Mouse (Mus musculus): ENCODE results near the gene Olfr589. TPM values are rescaled to one million over a fixed set of nuclear protein-coding genes. Genes with fewer than 3 reads are reported as not detected.
"Not testable (repeated sequence)": the region's sequence is repeated elsewhere in the genome, so short reads cannot be mapped to it uniquely, and the experiment has no call there.

Olfr589 gene
- polyA plus RNA-seq (2015; fragmentation: Nextera tagmentation; extraction: Ambion mirVana), result not detected in 2 replicates

GRCm38 (mm10) chr7:103156256-103156655, at the start of gene Olfr589:
Gene Olfr589, minus strand, starts transcription at chr7:103156356.
- Histone ChIP-seq H3K27me3 (ENCODE audit: insufficient read depth, low read length) (no peaks in the 10 kb centered on the region), H3K4me2 (ENCODE audit: low read length) (no peak within 1 kb of the TSS), H3K9ac (ENCODE audit: low read depth, low read length) (no peak within 1 kb of the TSS), H3K27ac (no peak within 1 kb of the TSS), H3K9me3 (replicated peaks; ENCODE audit: low read length) (no peaks in the 10 kb centered on the region), H3K4me3 (replicated peaks; ENCODE audit: low read depth, low read length) (no peak within 1 kb of the TSS), H3K36me3 (ENCODE audit: insufficient read depth, low read length) (no peaks in the 10 kb centered on the region), H3K4me1 (replicated peaks; ENCODE audit: insufficient read depth, low read length) (no peaks in the 10 kb centered on the region)
- DNase-seq (ENCODE audit: low spot score) (no peak), ATAC-seq (replicated peaks; ENCODE audit: low FRiP score, low read depth) (no peak)
- WGBS, result 60% methylated on average over 2 of the region's 2 CpGs
- TF ChIP-seq CTCF (IDR thresholded peaks at IDR 0.05; ENCODE audit: low read depth), result no peak

DNA sequence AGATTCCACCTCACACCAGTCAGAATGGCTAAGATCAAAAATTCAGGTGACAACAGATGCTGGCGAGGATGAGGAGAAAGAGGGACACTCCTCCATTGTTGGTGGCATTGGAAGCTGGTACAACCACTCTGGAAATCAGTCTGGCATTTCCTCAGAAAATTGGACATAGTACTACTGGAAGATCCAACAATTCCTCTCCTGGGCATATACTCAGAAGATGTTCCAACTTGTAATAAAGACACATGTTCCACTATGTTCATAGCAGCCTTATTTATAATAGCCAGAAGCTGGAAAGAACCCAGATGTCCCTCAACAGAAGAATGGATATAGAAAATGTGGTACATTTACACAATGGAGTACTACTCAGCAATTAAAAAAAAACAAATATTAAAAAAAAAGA, 28.3 kb upstream of the Olfr589 start, which contains the start of gene Olfr592:
Gene Olfr592, plus strand, starts transcription at position 301 of the 400 bp plus-strand sequence.
- H3K36me3 ChIP-seq (ENCODE audit: insufficient read depth, low read length); DNase-seq (ENCODE audit: low spot score); H3K9me3 ChIP-seq (replicated peaks; ENCODE audit: low read length); H3K27ac ChIP-seq; H3K9ac ChIP-seq (ENCODE audit: low read depth, low read length); H3K4me2 ChIP-seq (ENCODE audit: low read length); ATAC-seq (replicated peaks; ENCODE audit: low FRiP score, low read depth); H3K4me3 ChIP-seq (replicated peaks; ENCODE audit: low read depth, low read length); H3K4me1 ChIP-seq (replicated peaks; ENCODE audit: insufficient read depth, low read length); H3K27me3 ChIP-seq (ENCODE audit: insufficient read depth, low read length): not testable (repeated sequence)
- 76% methylated on average over 1 of the region's 1 CpGs for WGBS

GRCm38 (mm10) chr7:103178240-103178639, 22.1 kb upstream of the Olfr589 start, which contains the start of gene Olfr591:
Gene Olfr591, minus strand, starts transcription at chr7:103178340.
- no peak within 1 kb of the TSS for H3K9ac ChIP-seq (ENCODE audit: low read depth, low read length)
- no peak within 1 kb of the TSS for H3K27ac ChIP-seq
- no peak for ATAC-seq (replicated peaks; ENCODE audit: low FRiP score, low read depth)
- 85% methylated on average over 1 of the region's 1 CpGs for WGBS
- no peaks in the 10 kb centered on the region for H3K4me1 ChIP-seq (replicated peaks; ENCODE audit: insufficient read depth, low read length)
- DNase-seq (ENCODE audit: low spot score), result no peak
- TF ChIP-seq CTCF (IDR thresholded peaks at IDR 0.05; ENCODE audit: low read depth), result no peak
- no peak within 1 kb of the TSS for H3K4me3 ChIP-seq (replicated peaks; ENCODE audit: low read depth, low read length)
- no peaks in the 10 kb centered on the region for H3K27me3 ChIP-seq (ENCODE audit: insufficient read depth, low read length)
- H3K4me2 ChIP-seq (ENCODE audit: low read length), result no peak within 1 kb of the TSS
- no peaks in the 10 kb centered on the region for H3K36me3 ChIP-seq (ENCODE audit: insufficient read depth, low read length)
- no peaks in the 10 kb centered on the region for H3K9me3 ChIP-seq (replicated peaks; ENCODE audit: low read length)

- H3K9ac ChIP-seq (ENCODE audit: low read depth, low read length), result no peak overlapping the region
- no peaks in the 10 kb centered on the region for H3K27me3 ChIP-seq (ENCODE audit: insufficient read depth, low read length)
- H3K9me3 ChIP-seq (replicated peaks; ENCODE audit: low read length), result no peaks in the 10 kb centered on the region
- H3K4me2 ChIP-seq (ENCODE audit: low read length), result no peak overlapping the region
- H3K4me3 ChIP-seq (replicated peaks; ENCODE audit: low read depth, low read length), result no peak overlapping the region
- no peak for DNase-seq (ENCODE audit: low spot score)
- H3K36me3 ChIP-seq (ENCODE audit: insufficient read depth, low read length), result no peaks in the 10 kb centered on the region
- no peak for TF ChIP-seq CTCF (IDR thresholded peaks at IDR 0.05; ENCODE audit: low read depth)
- 71% methylated on average over 5 of the region's 5 CpGs for WGBS
- H3K27ac ChIP-seq, result no peak overlapping the region
- no peaks in the 10 kb centered on the region for H3K4me1 ChIP-seq (replicated peaks; ENCODE audit: insufficient read depth, low read length)
- no peak for ATAC-seq (replicated peaks; ENCODE audit: low FRiP score, low read depth)
Observed at GRCm38 (mm10) chr7:103169697-103170096, 13.5 kb upstream of the Olfr589 start.

DNA sequence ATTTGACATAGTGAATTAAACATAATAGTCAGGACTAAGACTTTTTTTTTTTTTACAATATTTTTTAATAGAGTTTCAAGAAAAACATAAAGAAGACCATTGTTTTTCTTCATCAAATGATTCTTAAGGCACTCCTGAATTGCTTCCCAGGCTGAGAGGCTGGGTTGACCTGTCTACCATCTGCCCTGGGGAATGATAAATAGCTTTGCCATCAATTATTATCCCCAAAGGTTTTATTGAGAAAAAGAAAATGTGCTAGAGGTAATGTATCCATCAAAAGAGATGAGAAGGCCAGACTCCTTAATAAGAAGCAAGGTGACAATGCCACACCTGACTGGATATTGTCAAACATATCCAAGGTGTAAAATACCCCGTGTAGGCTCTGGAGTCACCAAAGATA, 15.6 kb downstream of the Olfr589 start, which contains the start of gene Olfr588-ps1:
Gene Olfr588-ps1, plus strand, starts transcription at position 301 of the 400 bp plus-strand sequence.
- ATAC-seq (replicated peaks; ENCODE audit: low FRiP score, low read depth) (no peak), DNase-seq (ENCODE audit: low spot score) (no peak)
- H3K36me3 ChIP-seq (ENCODE audit: insufficient read depth, low read length), result no peaks in the 10 kb centered on the region
- H3K4me2 ChIP-seq (ENCODE audit: low read length), result no peak within 1 kb of the TSS
- H3K27me3 ChIP-seq (ENCODE audit: insufficient read depth, low read length), result no peaks in the 10 kb centered on the region
- no peak within 1 kb of the TSS for H3K27ac ChIP-seq
- WGBS, result 61% methylated on average over 1 of the region's 1 CpGs
- H3K9me3 ChIP-seq (replicated peaks; ENCODE audit: low read length), result no peaks in the 10 kb centered on the region
- H3K9ac ChIP-seq (ENCODE audit: low read depth, low read length), result no peak within 1 kb of the TSS
- no peaks in the 10 kb centered on the region for H3K4me1 ChIP-seq (replicated peaks; ENCODE audit: insufficient read depth, low read length)
- no peak for TF ChIP-seq CTCF (IDR thresholded peaks at IDR 0.05; ENCODE audit: low read depth)
- H3K4me3 ChIP-seq (replicated peaks; ENCODE audit: low read depth, low read length), result no peak within 1 kb of the TSS

DNA sequence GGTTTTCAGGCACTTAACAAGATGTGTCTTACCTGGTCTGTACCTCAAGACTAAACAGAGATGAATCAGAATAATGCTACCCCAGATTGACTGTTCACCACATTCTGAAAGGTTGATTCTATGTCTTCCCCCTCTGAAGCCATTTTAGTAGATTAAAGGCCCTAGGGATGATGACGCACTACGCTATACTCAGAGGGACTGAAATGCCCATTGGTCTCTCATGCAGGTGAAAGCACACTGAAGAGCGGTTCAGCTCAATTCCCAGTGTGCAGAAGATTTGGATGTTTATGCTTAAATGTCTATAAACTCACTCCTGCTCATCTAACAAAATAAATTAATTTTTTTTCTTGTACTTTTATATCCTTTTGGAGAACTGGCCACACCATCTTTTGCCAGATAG, 30.6 kb downstream of the Olfr589 start, which contains the start of gene Olfr586:
Gene Olfr586, minus strand, starts transcription at position 101 of the 400 bp plus-strand sequence.
- no peaks in the 10 kb centered on the region for H3K4me1 ChIP-seq (replicated peaks; ENCODE audit: insufficient read depth, low read length)
- ATAC-seq (replicated peaks; ENCODE audit: low FRiP score, low read depth) (no peak), DNase-seq (ENCODE audit: low spot score) (no peak)
- H3K4me2 ChIP-seq (ENCODE audit: low read length), result no peak within 1 kb of the TSS
- H3K27ac ChIP-seq, result no peak within 1 kb of the TSS
- 89% methylated on average over 3 of the region's 3 CpGs for WGBS
- no peak for TF ChIP-seq CTCF (IDR thresholded peaks at IDR 0.05; ENCODE audit: low read depth)
- no peak within 1 kb of the TSS for H3K9ac ChIP-seq (ENCODE audit: low read depth, low read length)
- no peaks in the 10 kb centered on the region for H3K27me3 ChIP-seq (ENCODE audit: insufficient read depth, low read length)
- no peaks in the 10 kb centered on the region for H3K9me3 ChIP-seq (replicated peaks; ENCODE audit: low read length)
- H3K4me3 ChIP-seq (replicated peaks; ENCODE audit: low read depth, low read length), result no peak within 1 kb of the TSS
- no peaks in the 10 kb centered on the region for H3K36me3 ChIP-seq (ENCODE audit: insufficient read depth, low read length)

DNA sequence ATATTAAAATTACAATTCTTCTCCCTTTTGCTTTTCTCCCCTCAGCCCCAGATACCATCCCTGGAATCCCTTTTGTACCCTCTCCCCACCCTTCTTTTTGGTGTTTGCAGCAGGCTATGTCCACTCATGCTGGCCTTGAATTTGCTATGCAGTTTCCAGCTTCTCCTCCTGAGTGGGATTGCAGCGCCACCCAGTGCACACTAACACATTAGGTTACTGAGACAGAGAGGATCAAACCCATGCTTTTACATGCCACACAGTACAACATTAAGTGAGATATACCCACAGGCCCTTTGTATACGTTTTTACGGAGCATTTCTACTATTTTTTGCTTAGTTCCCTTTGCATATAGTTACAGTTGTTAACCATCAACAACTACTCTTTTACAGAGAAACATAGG, 36.8 kb downstream of the Olfr589 start:
- no peak overlapping the region for H3K27ac ChIP-seq
- no peaks in the 10 kb centered on the region for H3K27me3 ChIP-seq (ENCODE audit: insufficient read depth, low read length)
- WGBS, result 54% methylated on average over 3 of the region's 3 CpGs
- H3K4me1 ChIP-seq (replicated peaks; ENCODE audit: insufficient read depth, low read length), result no peaks in the 10 kb centered on the region
- no peak overlapping the region for H3K9ac ChIP-seq (ENCODE audit: low read depth, low read length)
- ATAC-seq (replicated peaks; ENCODE audit: low FRiP score, low read depth) (no peak), DNase-seq (ENCODE audit: low spot score) (no peak)
- no peak overlapping the region for H3K4me2 ChIP-seq (ENCODE audit: low read length)
- TF ChIP-seq CTCF (IDR thresholded peaks at IDR 0.05; ENCODE audit: low read depth), result peak; percentile 53
- no peaks in the 10 kb centered on the region for H3K9me3 ChIP-seq (replicated peaks; ENCODE audit: low read length)
- H3K36me3 ChIP-seq (ENCODE audit: insufficient read depth, low read length), result no peaks in the 10 kb centered on the region
- H3K4me3 ChIP-seq (replicated peaks; ENCODE audit: low read depth, low read length), result no peak overlapping the region

Other genes with a start within 250 kb of the Olfr589 start
- gene Olfr571, start 238.8 kb downstream of the Olfr589 start, polyA plus RNA-seq (2015; fragmentation: Nextera tagmentation; extraction: Ambion mirVana), result not detected in 2 replicates
- gene Olfr572, start 231.9 kb downstream of the Olfr589 start, polyA plus RNA-seq (2015; fragmentation: Nextera tagmentation; extraction: Ambion mirVana), result not detected in 2 replicates
- gene Olfr573-ps1, start 213.8 kb downstream of the Olfr589 start, polyA plus RNA-seq (2015; fragmentation: Nextera tagmentation; extraction: Ambion mirVana), result not detected in 2 replicates
- not detected in 2 replicates for gene Olfr574, start 207.9 kb downstream of the Olfr589 start, polyA plus RNA-seq (2015; fragmentation: Nextera tagmentation; extraction: Ambion mirVana)
- not detected in 2 replicates for gene Olfr575, start 197.6 kb downstream of the Olfr589 start, polyA plus RNA-seq (2015; fragmentation: Nextera tagmentation; extraction: Ambion mirVana)
- not detected in 2 replicates for gene Olfr576, start 193.7 kb downstream of the Olfr589 start, polyA plus RNA-seq (2015; fragmentation: Nextera tagmentation; extraction: Ambion mirVana)
- gene Olfr577, start 180.4 kb downstream of the Olfr589 start, polyA plus RNA-seq (2015; fragmentation: Nextera tagmentation; extraction: Ambion mirVana), result not detected in 2 replicates
- gene Olfr578, start 167.0 kb downstream of the Olfr589 start, polyA plus RNA-seq (2015; fragmentation: Nextera tagmentation; extraction: Ambion mirVana), result not detected in 2 replicates
- not detected in 2 replicates for gene Olfr582, start 118.3 kb downstream of the Olfr589 start, polyA plus RNA-seq (2015; fragmentation: Nextera tagmentation; extraction: Ambion mirVana)
- gene Olfr583, start 105.1 kb downstream of the Olfr589 start, polyA plus RNA-seq (2015; fragmentation: Nextera tagmentation; extraction: Ambion mirVana), result not detected in 2 replicates
- gene Olfr584, start 74.5 kb downstream of the Olfr589 start, polyA plus RNA-seq (2015; fragmentation: Nextera tagmentation; extraction: Ambion mirVana), result not detected in 2 replicates
- not detected in 2 replicates for gene Olfr585, start 58.6 kb downstream of the Olfr589 start, polyA plus RNA-seq (2015; fragmentation: Nextera tagmentation; extraction: Ambion mirVana)
- not detected in 2 replicates for gene Olfr586, start 30.7 kb downstream of the Olfr589 start, polyA plus RNA-seq (2015; fragmentation: Nextera tagmentation; extraction: Ambion mirVana)
- not detected in 2 replicates for gene Olfr588-ps1, start 15.5 kb downstream of the Olfr589 start, polyA plus RNA-seq (2015; fragmentation: Nextera tagmentation; extraction: Ambion mirVana)
- gene Olfr591, start 22.0 kb upstream of the Olfr589 start, polyA plus RNA-seq (2015; fragmentation: Nextera tagmentation; extraction: Ambion mirVana), result not detected in 2 replicates
- not detected in 2 replicates for gene Olfr592, start 28.4 kb upstream of the Olfr589 start, polyA plus RNA-seq (2015; fragmentation: Nextera tagmentation; extraction: Ambion mirVana)
- not detected in 2 replicates for gene Olfr593, start 55.5 kb upstream of the Olfr589 start, polyA plus RNA-seq (2015; fragmentation: Nextera tagmentation; extraction: Ambion mirVana)
- not detected in 2 replicates for gene Olfr594, start 60.6 kb upstream of the Olfr589 start, polyA plus RNA-seq (2015; fragmentation: Nextera tagmentation; extraction: Ambion mirVana)
- not detected in 2 replicates for gene Usp17ld, start 96.1 kb upstream of the Olfr589 start, polyA plus RNA-seq (2015; fragmentation: Nextera tagmentation; extraction: Ambion mirVana)
- gene Olfr596, start 149.3 kb upstream of the Olfr589 start, polyA plus RNA-seq (2015; fragmentation: Nextera tagmentation; extraction: Ambion mirVana), result not detected in 2 replicates
- not detected in 2 replicates for gene Olfr597, start 160.0 kb upstream of the Olfr589 start, polyA plus RNA-seq (2015; fragmentation: Nextera tagmentation; extraction: Ambion mirVana)
- gene Olfr598, start 167.2 kb upstream of the Olfr589 start, polyA plus RNA-seq (2015; fragmentation: Nextera tagmentation; extraction: Ambion mirVana), result not detected in 2 replicates
- gene Olfr599, start 179.6 kb upstream of the Olfr589 start, polyA plus RNA-seq (2015; fragmentation: Nextera tagmentation; extraction: Ambion mirVana), result not detected in 2 replicates
- not detected in 2 replicates for gene Olfr600, start 193.3 kb upstream of the Olfr589 start, polyA plus RNA-seq (2015; fragmentation: Nextera tagmentation; extraction: Ambion mirVana)
- not detected in 2 replicates for gene Olfr601, start 206.3 kb upstream of the Olfr589 start, polyA plus RNA-seq (2015; fragmentation: Nextera tagmentation; extraction: Ambion mirVana)
- not detected in 2 replicates for gene Olfr603, start 229.8 kb upstream of the Olfr589 start, polyA plus RNA-seq (2015; fragmentation: Nextera tagmentation; extraction: Ambion mirVana)

Data from kidney, postnatal 0 days (tissue).